Mouse (Mus musculus) midbrain, embryonic 10.5 days (tissue): ENCODE data around the gene 1500009L16Rik. TPM values are rescaled to one million over a fixed set of nuclear protein-coding genes. Genes with fewer than 3 reads are reported as not detected.

Experiments
- polyA plus RNA-seq: library from polyadenylated mRNA; unstranded; fragments of >200 nt; fragmentation: Nextera tagmentation; extraction: Ambion mirVana; gene quantifications from 2 replicates; pipeline ENCODE4 v1.2.1, GENCODE M21; 2016

1500009L16Rik gene
- polyA plus RNA-seq, 1 experiment from 2014 or later, result 44.2 TPM

Other genes starting within 250 kb of the 1500009L16Rik start
- gene Aldh1l2, start 188.7 kb upstream of the 1500009L16Rik start, polyA plus RNA-seq, result 2.0 and 5.0 TPM in 2 replicates
- 38.5 and 40.6 TPM in 2 replicates for gene Washc4, start 179.1 kb upstream of the 1500009L16Rik start, polyA plus RNA-seq
- 30.8 and 37.0 TPM in 2 replicates for gene Appl2, start 74.1 kb upstream of the 1500009L16Rik start, polyA plus RNA-seq